Mouse (Mus musculus) right cerebral cortex, adult 18-20 months (tissue): Measurements from ENCODE around the gene Synj1.

Experiments used
- DNase-seq: peaks from one replicate; pipeline ENCODE4 v3.0.0; 2022; ENCODE audit warnings: mixed read lengths

Synj1 gene

GRCm38 (mm10) chr16:91011021-91011683 lies at the start of gene Synj1:
TSS of gene Synj1 (minus strand) at chr16:91011308.
- DNase-seq: peak; percentile 96

- no peak for DNase-seq
Measured at GRCm38 (mm10) chr16:91057741-91058140, 46.6 kb upstream of the Synj1 start.

- DNase-seq: no peak
Measured at GRCm38 (mm10) chr16:91057261-91057660, 46.2 kb upstream of the Synj1 start.

GRCm38 (mm10) chr16:91056043-91056821 lies 45.1 kb upstream of the Synj1 start:
- peak; percentile 85 for DNase-seq

- no peak for DNase-seq
Measured at GRCm38 (mm10) chr16:91055150-91055549, 44.0 kb upstream of the Synj1 start.

- no peak for DNase-seq
Measured at GRCm38 (mm10) chr16:91053599-91053998, 42.5 kb upstream of the Synj1 start.

GRCm38 (mm10) chr16:91045511-91045910 lies 34.4 kb upstream of the Synj1 start:
- DNase-seq: peak; percentile 22

GRCm38 (mm10) chr16:91044270-91045182 lies 33.4 kb upstream of the Synj1 start, which contains the start of gene Paxbp1:
TSS of gene Paxbp1 (minus strand) at chr16:91044543.
- DNase-seq: peak; percentile 99

- peak; percentile 41 for DNase-seq
Measured at GRCm38 (mm10) chr16:91043461-91044248, 32.5 kb upstream of the Synj1 start.

- no peak for DNase-seq
Measured at GRCm38 (mm10) chr16:91042640-91043039, 31.5 kb upstream of the Synj1 start.

- no peak for DNase-seq
Measured at GRCm38 (mm10) chr16:91035866-91036265, 24.8 kb upstream of the Synj1 start.

GRCm38 (mm10) chr16:91030751-91031150 lies 19.6 kb upstream of the Synj1 start:
- no peak for DNase-seq

- DNase-seq: no peak
Measured at GRCm38 (mm10) chr16:91029901-91030300, 18.8 kb upstream of the Synj1 start.

GRCm38 (mm10) chr16:91029161-91029743 lies 18.1 kb upstream of the Synj1 start:
- no peak for DNase-seq

GRCm38 (mm10) chr16:91026290-91026689 lies 15.2 kb upstream of the Synj1 start:
- DNase-seq: no peak

- DNase-seq: no peak
Measured at GRCm38 (mm10) chr16:91023384-91023783, 12.3 kb upstream of the Synj1 start.

- DNase-seq: no peak
Measured at GRCm38 (mm10) chr16:91020842-91021483, 9.9 kb upstream of the Synj1 start.

GRCm38 (mm10) chr16:91019476-91019875 lies 8.4 kb upstream of the Synj1 start:
- DNase-seq: no peak

- DNase-seq: no peak
Measured at GRCm38 (mm10) chr16:91015761-91016160, 4.7 kb upstream of the Synj1 start.

- no peak for DNase-seq
Measured at GRCm38 (mm10) chr16:91011847-91012246, 739 bp upstream of the Synj1 start.

GRCm38 (mm10) chr16:91010581-91011020 lies 507 bp downstream of the Synj1 start:
- DNase-seq: no peak
